Mouse (Mus musculus) urinary bladder, postnatal 14 days (tissue): ENCODE measurements around the gene Upk3b.
"Not testable (repeated sequence)": the region's sequence is repeated elsewhere in the genome, so short reads cannot be mapped to it uniquely, and the experiment has no call there.

Experiments
- DNase-seq: peaks from one replicate; pipeline ENCODE4 v3.0.0; 2021; ENCODE audit warnings: low spot score

The Upk3b gene

GRCm38 (mm10) chr5:136035285-136035684, 3.0 kb upstream of the Upk3b start:
- DNase-seq = no peak

GRCm38 (mm10) chr5:136036667-136037066, 1.6 kb upstream of the Upk3b start:
- no peak for DNase-seq

GRCm38 (mm10) chr5:136040210-136040609, 1.9 kb downstream of the Upk3b start:
- no peak for DNase-seq

- no peak for DNase-seq
These were observed 3.0 kb downstream of the Upk3b start for GRCm38 (mm10) chr5:136041260-136041659.

- no peak for DNase-seq
These were observed 3.4 kb downstream of the Upk3b start for GRCm38 (mm10) chr5:136041666-136042065.

GRCm38 (mm10) chr5:136044865-136045264, 6.6 kb downstream of the Upk3b start:
- DNase-seq = no peak

- DNase-seq = no peak
These were observed 7.1 kb downstream of the Upk3b start for GRCm38 (mm10) chr5:136045408-136045807.

- peak; percentile 93 for DNase-seq
These were observed 7.7 kb downstream of the Upk3b start for GRCm38 (mm10) chr5:136045987-136046386.

- not testable (repeated sequence) for DNase-seq
These were observed 10.2 kb downstream of the Upk3b start for GRCm38 (mm10) chr5:136048541-136048940.

GRCm38 (mm10) chr5:136049926-136050325, 11.6 kb downstream of the Upk3b start:
- DNase-seq = no peak

- DNase-seq = peak; percentile 84
These were observed 13.2 kb downstream of the Upk3b start for GRCm38 (mm10) chr5:136051231-136052085.

- peak; percentile 56 for DNase-seq
These were observed 14.8 kb downstream of the Upk3b start for GRCm38 (mm10) chr5:136052861-136053655.

GRCm38 (mm10) chr5:136054301-136055077, 16.2 kb downstream of the Upk3b start, which contains the start of gene Upk3bl:
Upk3bl (plus strand) TSS chr5:136054492.
- DNase-seq = no peak

GRCm38 (mm10) chr5:136056062-136056461, 17.8 kb downstream of the Upk3b start:
- DNase-seq = no peak

GRCm38 (mm10) chr5:136057085-136057484, 18.8 kb downstream of the Upk3b start:
- peak; percentile 58 for DNase-seq

- peak; percentile 90 for DNase-seq
These were observed 23.3 kb downstream of the Upk3b start for GRCm38 (mm10) chr5:136061567-136061966.

- no peak for DNase-seq
These were observed 25.6 kb downstream of the Upk3b start for GRCm38 (mm10) chr5:136063920-136064319.

- DNase-seq = not testable (repeated sequence)
These were observed 28.3 kb downstream of the Upk3b start for GRCm38 (mm10) chr5:136066404-136067148.

- no peak for DNase-seq
These were observed 31.1 kb downstream of the Upk3b start for GRCm38 (mm10) chr5:136069411-136069810.

- DNase-seq = no peak
These were observed 34.8 kb downstream of the Upk3b start for GRCm38 (mm10) chr5:136073051-136073450.

- DNase-seq = no peak
These were observed 35.2 kb downstream of the Upk3b start for GRCm38 (mm10) chr5:136073526-136073925.
